Mouse (Mus musculus) heart, embryonic 10.5 days (tissue): ENCODE data around the gene Slc35g3. TPM values are rescaled to one million over a fixed set of nuclear protein-coding genes. Genes with fewer than 3 reads are reported as not detected.

Experiments
- DNase-seq: peaks from one replicate; pipeline ENCODE4 v3.0.0-alpha.2; 2017; ENCODE audit warnings: low spot score
- H3K27ac ChIP-seq: fragments of 300-500 bp; sonication (generic); 2 replicates; pipeline ENCODE4 v1.5.1; 2016; ENCODE audit warnings: mild to moderate bottlenecking
- H3K27me3 ChIP-seq: fragments of 300-500 bp; sonication (generic); 2 replicates; pipeline ENCODE4 v1.6.1; 2016; ENCODE audit warnings: mild to moderate bottlenecking; ENCODE audit not compliant: poor library complexity, insufficient read depth, severe bottlenecking
- H3K36me3 ChIP-seq: fragments of 300-500 bp; sonication (generic); 2 replicates; pipeline ENCODE4 v1.6.1; 2016; ENCODE audit warnings: mild to moderate bottlenecking, moderate library complexity
- H3K4me1 ChIP-seq: fragments of 300-500 bp; sonication (generic); 2 replicates; pipeline ENCODE4 v1.6.1; 2016; ENCODE audit warnings: mild to moderate bottlenecking
- H3K4me3 ChIP-seq: fragments of 300-500 bp; sonication (generic); 2 replicates; pipeline ENCODE4 v1.5.1; 2016; ENCODE audit warnings: mild to moderate bottlenecking, moderate library complexity
- H3K9me3 ChIP-seq: fragments of 300-500 bp; sonication (generic); 2 replicates; pipeline ENCODE4 v1.6.1; 2016; ENCODE audit warnings: mild to moderate bottlenecking, moderate library complexity
- WGBS: fragments of 180-500 bp; shearing (Covaris S2); methylation state at CpG from one replicate; pipeline ENCODE4 v1.1.7; 2016; 5-methylcytosine and 5-hydroxymethylcytosine counted together
- polyA plus RNA-seq: library from polyadenylated mRNA; unstranded; fragments of >200 nt; fragmentation: Nextera tagmentation; extraction: Ambion mirVana; gene quantifications from 2 replicates; pipeline ENCODE4 v1.2.1, GENCODE M21; 2016

Slc35g3 gene
- polyA plus RNA-seq, 1 experiment from 2014 or later, result not detected

GRCm38 (mm10) chr11:69800138-69800391, 38.3 kb upstream of the Slc35g3 start:
- Histone ChIP-seq H3K27ac (peak overlapping the region; percentile 94), H3K9me3 (no peaks in the 10 kb centered on the region), H3K27me3 (peaks cover 85% of the 10 kb centered on the region), H3K36me3 (no peaks in the 10 kb centered on the region), H3K4me1 (peaks cover 73% of the 10 kb centered on the region), H3K4me3 (peak overlapping the region; percentile 71)
- WGBS, result 1% methylated on average over 11 of the region's 11 CpGs
- DNase-seq, result no peak

DNA sequence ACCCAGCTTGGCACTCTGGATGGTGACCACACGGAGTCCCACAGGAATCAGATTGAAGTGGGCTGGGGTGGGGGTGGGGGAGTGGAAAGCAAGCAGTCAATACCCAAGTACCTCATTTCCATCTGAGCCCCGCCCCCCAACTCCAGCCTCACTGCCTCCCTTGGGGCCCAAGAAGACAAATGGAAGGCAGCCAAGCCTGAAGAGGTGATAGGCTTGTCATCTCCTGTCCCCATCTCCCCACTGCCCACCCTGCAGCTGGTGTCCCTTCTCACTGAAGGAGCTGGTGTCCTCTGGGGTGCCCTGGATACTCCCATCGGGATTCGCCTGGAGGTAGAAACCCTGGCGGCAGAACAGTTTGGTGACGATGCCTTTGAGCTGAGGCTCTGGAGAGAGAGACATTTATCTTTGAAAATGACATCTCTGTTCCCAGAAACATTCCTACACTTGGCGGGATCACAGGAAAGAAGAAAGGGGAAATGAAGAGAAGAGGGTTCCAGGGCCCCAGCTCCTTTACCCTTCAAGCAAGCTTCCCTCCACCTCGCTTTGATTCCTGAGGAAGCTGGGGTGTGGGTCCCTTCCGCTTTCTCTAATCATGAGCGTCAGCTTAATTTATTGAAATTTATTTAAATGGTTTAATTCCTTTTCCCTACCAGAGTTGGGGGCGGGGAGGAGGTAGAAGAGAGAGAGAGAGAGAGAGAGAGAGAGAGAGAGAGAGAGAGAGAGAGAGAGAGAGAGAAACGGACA, 37.8 kb upstream of the Slc35g3 start:
- no peaks in the 10 kb centered on the region for H3K9me3 ChIP-seq
- no peak for DNase-seq
- H3K27ac ChIP-seq, result peak overlapping the region; percentile 94
- H3K27me3 ChIP-seq, result peaks cover 80% of the 10 kb centered on the region
- H3K4me3 ChIP-seq, result peak overlapping the region; percentile 71
- H3K4me1 ChIP-seq, result peaks cover 68% of the 10 kb centered on the region
- no peaks in the 10 kb centered on the region for H3K36me3 ChIP-seq
- WGBS, result 23% methylated on average over 11 of the region's 12 CpGs

GRCm38 (mm10) chr11:69797924-69798323, 36.2 kb upstream of the Slc35g3 start:
- no peaks in the 10 kb centered on the region for H3K36me3 ChIP-seq
- no peaks in the 10 kb centered on the region for H3K9me3 ChIP-seq
- peaks cover 52% of the 10 kb centered on the region for H3K4me1 ChIP-seq
- H3K4me3 ChIP-seq, result peak overlapping the region; percentile 28; the same call in 1 of the 2 replicates
- H3K27me3 ChIP-seq, result peaks cover 77% of the 10 kb centered on the region
- DNase-seq, result no peak
- 76% methylated on average over 7 of the region's 7 CpGs for WGBS
- no peak overlapping the region for H3K27ac ChIP-seq

DNA sequence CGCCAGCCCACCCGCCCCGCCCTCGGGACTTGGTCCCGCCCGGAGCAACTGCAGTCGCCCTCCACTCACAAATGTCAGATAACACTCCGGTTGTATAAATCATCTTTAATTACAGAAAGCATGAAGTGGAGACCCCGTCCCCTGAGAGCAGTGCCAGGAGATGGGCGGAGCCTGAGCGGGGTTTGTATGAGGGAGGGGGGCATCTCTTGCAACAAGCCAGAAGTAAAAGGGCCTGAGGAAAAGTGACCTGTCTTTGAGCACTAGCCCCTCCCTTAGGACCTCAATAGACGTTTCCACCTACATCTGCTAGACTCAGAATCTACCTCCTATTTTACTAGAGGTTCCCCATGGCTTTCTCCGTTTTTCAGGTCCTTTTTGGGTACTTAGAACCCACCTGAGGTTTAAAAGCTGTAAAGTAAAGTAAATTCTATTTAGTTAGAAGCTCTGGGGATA, 34.2 kb upstream of the Slc35g3 start:
- no peak for DNase-seq
- no peaks in the 10 kb centered on the region for H3K9me3 ChIP-seq
- H3K36me3 ChIP-seq, result no peaks in the 10 kb centered on the region
- WGBS, result 2% methylated on average over 13 of the region's 13 CpGs
- H3K27ac ChIP-seq, result peak overlapping the region; percentile 83
- peaks cover 65% of the 10 kb centered on the region for H3K27me3 ChIP-seq
- H3K4me1 ChIP-seq, result peaks cover 39% of the 10 kb centered on the region
- H3K4me3 ChIP-seq, result peak overlapping the region; percentile 65

DNA sequence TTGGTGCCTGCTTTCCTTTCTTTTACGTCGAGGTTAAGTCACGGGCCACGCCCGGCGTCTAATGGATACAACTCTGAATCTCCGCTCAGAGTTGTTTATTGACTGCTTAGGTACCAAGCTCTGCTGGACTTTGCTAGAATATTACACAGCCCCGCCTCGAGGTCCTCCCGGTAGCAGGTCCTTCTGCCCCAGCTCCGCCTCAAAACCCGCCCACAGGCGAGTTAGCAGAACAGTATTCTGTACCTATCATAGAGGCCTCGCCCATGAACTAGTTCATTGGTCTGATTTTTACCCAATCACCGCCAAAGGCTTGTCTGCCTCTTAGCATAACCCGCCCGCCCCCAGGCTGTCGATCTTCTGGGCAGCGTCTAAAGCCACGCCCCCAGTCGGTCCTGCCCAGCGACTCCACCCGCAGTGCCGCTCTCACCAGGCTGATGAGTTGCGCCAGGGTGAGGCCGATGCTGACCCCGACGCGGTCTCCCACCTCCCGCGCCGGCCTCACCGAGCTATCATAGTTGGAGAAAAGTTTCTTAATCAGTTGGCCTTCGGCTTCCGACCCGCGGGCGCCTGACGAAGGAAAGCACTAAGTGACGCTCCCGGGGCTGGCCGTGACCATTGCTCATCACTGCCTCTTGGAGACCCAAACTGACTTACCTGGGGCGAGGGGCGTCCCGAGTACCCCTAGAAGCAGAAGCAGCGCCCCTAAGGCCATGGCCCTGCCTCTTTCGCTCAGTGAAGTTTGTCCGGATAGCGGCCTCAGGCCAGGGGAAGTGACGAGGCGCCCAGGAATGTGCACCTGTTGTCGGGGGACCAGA, 33.6 kb upstream of the Slc35g3 start, which contains the start of gene Chrnb1:
Gene Chrnb1, minus strand, starts transcription at position 776 of the 815 bp plus-strand sequence.
- no peaks in the 10 kb centered on the region for H3K36me3 ChIP-seq
- H3K9me3 ChIP-seq, result no peaks in the 10 kb centered on the region
- peaks cover 63% of the 10 kb centered on the region for H3K27me3 ChIP-seq
- 2% methylated on average over 52 of the region's 52 CpGs for WGBS
- H3K4me3 ChIP-seq, result peak within 1 kb of the TSS; percentile 65
- peak; percentile 98 for DNase-seq
- H3K4me1 ChIP-seq, result peaks cover 33% of the 10 kb centered on the region
- H3K27ac ChIP-seq, result peak within 1 kb of the TSS; percentile 83

DNA sequence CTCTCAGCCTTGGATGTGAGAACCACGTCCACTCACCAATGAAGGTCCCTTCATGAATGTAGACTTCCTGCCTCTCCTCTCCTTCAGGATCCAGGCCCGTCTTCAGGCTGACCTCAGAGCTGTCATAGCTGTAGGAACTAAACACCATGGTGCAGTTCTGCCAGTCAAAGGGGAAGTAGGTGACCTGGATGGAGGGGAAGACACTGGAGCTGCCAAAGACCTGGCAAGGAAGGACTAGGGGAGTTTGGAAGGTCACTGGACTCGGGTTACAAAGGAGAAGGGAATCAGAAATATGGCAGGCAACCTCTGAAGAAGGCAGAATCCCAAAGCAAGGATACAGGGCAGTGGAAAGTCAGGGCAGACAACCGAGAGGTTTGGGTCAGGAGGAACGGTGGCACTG, 31.7 kb upstream of the Slc35g3 start:
- Histone ChIP-seq H3K27me3 (peaks cover 43% of the 10 kb centered on the region), H3K27ac (no peak overlapping the region), H3K36me3 (no peaks in the 10 kb centered on the region), H3K4me1 (peaks cover 26% of the 10 kb centered on the region), H3K4me3 (no peak overlapping the region), H3K9me3 (no peaks in the 10 kb centered on the region)
- no peak for DNase-seq
- WGBS, result 59% methylated on average over 5 of the region's 5 CpGs

DNA sequence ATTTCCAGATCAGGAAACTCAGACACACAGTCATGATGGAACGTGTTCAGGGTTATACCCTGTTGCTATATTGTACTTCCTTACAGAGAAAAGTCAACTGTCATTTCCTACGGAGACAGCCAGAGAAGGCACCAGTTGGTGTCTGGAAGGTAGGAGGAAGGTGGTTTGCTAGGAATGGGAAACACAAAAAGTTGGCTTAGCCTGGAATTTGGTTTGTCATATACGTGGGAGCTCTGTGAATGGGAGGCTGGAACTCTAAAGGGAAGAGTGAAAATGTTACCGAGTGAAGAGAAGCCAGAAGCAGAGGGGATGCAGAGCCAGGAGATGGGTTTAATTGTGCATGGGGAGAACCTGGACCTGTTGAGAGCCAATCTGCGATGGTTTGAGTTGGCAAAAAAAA, 29.7 kb upstream of the Slc35g3 start:
- Histone ChIP-seq H3K9me3 (no peaks in the 10 kb centered on the region), H3K4me3 (no peak overlapping the region), H3K27me3 (peaks cover 23% of the 10 kb centered on the region), H3K27ac (no peak overlapping the region), H3K4me1 (peaks cover 23% of the 10 kb centered on the region), H3K36me3 (no peaks in the 10 kb centered on the region)
- no peak for DNase-seq
- WGBS, result 71% methylated on average over 5 of the region's 5 CpGs

DNA sequence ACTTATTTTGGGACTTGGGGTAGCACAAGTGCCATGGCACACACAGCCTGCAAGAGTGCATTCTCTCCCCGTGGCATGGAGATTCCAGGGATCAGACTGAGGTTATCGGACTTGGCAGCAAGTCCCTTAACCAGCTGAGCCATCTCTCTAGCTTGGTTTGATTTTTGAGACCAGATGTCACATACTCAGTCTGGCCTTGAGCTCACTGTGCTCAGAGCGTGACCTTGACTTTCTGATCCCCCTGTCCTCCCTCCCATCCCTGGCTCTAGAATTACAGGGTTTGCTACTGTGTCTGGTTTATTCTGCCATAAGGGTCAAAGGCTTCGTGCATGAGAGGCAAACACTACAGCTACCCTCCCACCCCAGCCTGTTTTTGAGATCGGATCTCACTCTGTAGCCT, 27.7 kb upstream of the Slc35g3 start:
- WGBS, result 63% methylated on average over 5 of the region's 5 CpGs

GRCm38 (mm10) chr11:69787306-69787705, 25.5 kb upstream of the Slc35g3 start:
- 84% methylated on average over 5 of the region's 5 CpGs for WGBS
- Histone ChIP-seq H3K27ac (no peak overlapping the region), H3K9me3 (no peaks in the 10 kb centered on the region), H3K4me3 (no peak overlapping the region), H3K4me1 (peaks cover 18% of the 10 kb centered on the region; the same call in 1 of the 2 replicates), H3K27me3 (peaks cover under 1% of the 10 kb centered on the region; the same call in 1 of the 2 replicates), H3K36me3 (no peaks in the 10 kb centered on the region)
- no peak for DNase-seq

More for the DNA sequence above, 27.7 kb upstream of the Slc35g3 start:
- H3K4me1 ChIP-seq, result peaks cover 20% of the 10 kb centered on the region; the same call in 1 of the 2 replicates
- H3K27me3 ChIP-seq, result peaks cover 20% of the 10 kb centered on the region
- H3K27ac ChIP-seq, result no peak overlapping the region
- no peak for DNase-seq
- H3K36me3 ChIP-seq, result no peaks in the 10 kb centered on the region
- H3K9me3 ChIP-seq, result no peaks in the 10 kb centered on the region
- no peak overlapping the region for H3K4me3 ChIP-seq

DNA sequence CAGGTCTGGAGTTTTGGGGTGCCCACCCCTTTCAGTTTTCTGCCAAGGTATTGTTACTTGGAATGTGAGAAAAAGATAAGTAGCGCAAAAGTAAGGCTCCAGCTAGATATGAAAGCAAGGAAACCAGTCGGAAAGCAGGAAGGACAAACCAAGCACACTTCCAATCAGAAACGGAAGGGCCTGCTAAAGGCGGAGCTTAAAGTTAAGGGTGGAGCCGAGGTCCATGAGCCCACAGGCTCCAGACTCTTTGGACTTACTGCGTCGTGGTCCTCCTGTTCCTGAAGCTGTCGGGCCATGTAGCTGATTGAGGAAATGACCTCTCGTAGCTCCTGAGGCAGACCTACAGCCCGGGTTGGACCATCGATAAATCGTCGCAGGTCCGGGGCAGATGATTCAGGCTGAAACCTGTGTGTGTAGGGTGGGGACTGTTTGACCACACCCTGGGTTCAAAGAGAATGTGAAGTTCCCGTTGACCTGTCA, 23.1 kb upstream of the Slc35g3 start:
- Histone ChIP-seq H3K4me1 (peaks cover 12% of the 10 kb centered on the region; the same call in 1 of the 2 replicates), H3K36me3 (no peaks in the 10 kb centered on the region), H3K9me3 (no peaks in the 10 kb centered on the region), H3K27ac (peak overlapping the region; percentile 50; the same call in 1 of the 2 replicates), H3K4me3 (peak overlapping the region; percentile 40), H3K27me3 (peaks cover 6% of the 10 kb centered on the region; the same call in 1 of the 2 replicates)
- 29% methylated on average over 15 of the region's 15 CpGs for WGBS
- DNase-seq, result no peak

DNA sequence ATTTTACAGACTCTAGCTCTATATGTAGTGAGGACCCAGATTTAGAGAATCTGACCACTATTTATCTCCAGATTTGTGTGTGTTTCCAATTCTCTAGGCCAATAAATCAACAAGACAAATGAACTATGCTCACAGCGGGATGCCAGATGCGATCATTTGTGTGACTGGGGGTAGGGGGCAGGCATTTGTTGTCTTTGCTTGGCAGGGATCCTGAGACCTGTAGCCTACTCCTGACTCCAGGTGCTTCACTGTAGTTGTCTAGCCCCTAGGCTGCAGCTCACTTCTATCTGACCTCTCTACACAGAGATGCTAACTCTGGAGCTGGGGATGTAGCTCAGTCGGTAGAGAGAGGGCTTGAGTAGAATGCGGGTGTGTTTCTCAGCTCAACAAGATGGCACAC, 20.1 kb upstream of the Slc35g3 start:
- Histone ChIP-seq H3K27me3 (peaks cover 36% of the 10 kb centered on the region), H3K36me3 (peaks cover 12% of the 10 kb centered on the region; the same call in 1 of the 2 replicates), H3K4me3 (no peak overlapping the region), H3K27ac (no peak overlapping the region), H3K9me3 (no peaks in the 10 kb centered on the region), H3K4me1 (peaks cover 28% of the 10 kb centered on the region)
- WGBS, result 32% methylated on average over 4 of the region's 4 CpGs
- DNase-seq, result no peak

GRCm38 (mm10) chr11:69778985-69779384, 17.2 kb upstream of the Slc35g3 start:
- peaks cover 25% of the 10 kb centered on the region; the same call in 1 of the 2 replicates for H3K36me3 ChIP-seq
- no peak overlapping the region for H3K27ac ChIP-seq
- WGBS, result 45% methylated on average over 7 of the region's 7 CpGs
- no peak overlapping the region for H3K4me3 ChIP-seq
- peaks cover 31% of the 10 kb centered on the region for H3K4me1 ChIP-seq
- peaks cover 50% of the 10 kb centered on the region for H3K27me3 ChIP-seq
- no peaks in the 10 kb centered on the region for H3K9me3 ChIP-seq
- DNase-seq, result no peak
